Mouse (Mus musculus): ENCODE measurements around the gene Siglech. TPM values are rescaled to one million over a fixed set of nuclear protein-coding genes. Genes with fewer than 3 reads are reported as not detected.
A peak's percentile ranks its signal among the peaks of the same experiment; 100 is the strongest.

Siglech gene
- polyA plus RNA-seq (2014; fragmentation: Nextera tagmentation; extraction: Ambion mirVana) = 2.1 and 2.2 TPM in 2 replicates

DNA sequence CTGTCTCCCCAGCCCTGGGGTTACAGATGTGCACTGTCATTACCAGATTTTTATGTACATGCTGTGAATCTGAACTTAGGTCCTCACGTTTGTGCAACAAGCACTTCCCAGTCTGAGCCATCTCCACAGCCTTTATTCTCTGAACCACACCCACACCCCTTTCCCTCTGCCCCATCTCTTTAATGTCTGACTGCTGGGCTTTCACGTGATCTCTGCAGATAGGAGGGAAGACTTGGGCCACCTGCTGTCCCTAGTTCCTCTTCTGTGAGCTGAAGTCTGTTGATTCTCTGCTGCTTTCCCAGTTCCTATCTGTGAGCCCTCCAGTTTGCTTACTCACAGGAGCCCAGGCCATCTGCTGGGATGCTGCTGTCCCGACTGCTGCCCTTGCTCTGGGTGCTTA lies at the start of gene Siglech:
Siglech (plus strand) TSS at position 253 of the 400 bp plus-strand sequence.
- Histone ChIP-seq H3K4me1 (ENCODE audit: control insufficient read depth, insufficient read depth, low read length) (no peaks in the 10 kb centered on the region), H3K36me3 (ENCODE audit: control insufficient read depth, insufficient read depth, low read length) (no peaks in the 10 kb centered on the region), H3K27ac (ENCODE audit: low read depth, low read length) (no peak within 1 kb of the TSS), H3K9me3 (ENCODE audit: control insufficient read depth, low read length) (no peaks in the 10 kb centered on the region), H3K4me2 (ENCODE audit: low read depth, low read length) (no peak within 1 kb of the TSS), H3K4me3 (ENCODE audit: low read depth, low read length) (no peak within 1 kb of the TSS), H3K27me3 (ENCODE audit: control insufficient read depth, insufficient read depth, low read length) (no peaks in the 10 kb centered on the region), H3K9ac (replicated peaks; ENCODE audit: low read depth, low read length) (no peak within 1 kb of the TSS)
- 45% methylated on average over 3 of the region's 3 CpGs for WGBS
- no peak for ATAC-seq (ENCODE audit: low read depth)

DNA sequence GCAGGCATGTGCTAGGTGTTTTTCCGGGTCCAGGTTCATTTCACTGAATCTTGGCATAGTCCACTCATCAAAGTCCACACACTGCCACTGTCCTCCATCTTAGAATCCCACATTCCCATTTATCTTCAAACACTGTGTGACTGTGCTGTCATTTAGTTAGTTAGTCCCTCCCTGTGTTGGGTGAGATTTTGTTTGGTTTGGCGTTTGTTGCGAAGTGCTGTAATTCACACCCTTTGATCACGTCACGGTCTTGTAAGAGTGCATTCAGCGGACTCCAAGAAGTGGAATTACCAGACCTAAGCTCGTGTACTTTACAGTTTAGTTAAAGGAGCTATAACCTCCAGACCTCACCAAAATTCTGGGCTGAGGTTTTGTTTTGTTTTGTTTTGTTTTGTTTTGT lies 45.3 kb upstream of the Siglech start:
- Histone ChIP-seq H3K27ac (ENCODE audit: low read depth, low read length) (no peak overlapping the region), H3K4me1 (ENCODE audit: control insufficient read depth, insufficient read depth, low read length) (no peaks in the 10 kb centered on the region), H3K4me3 (ENCODE audit: low read depth, low read length) (no peak overlapping the region), H3K9ac (replicated peaks; ENCODE audit: low read depth, low read length) (no peak overlapping the region), H3K4me2 (ENCODE audit: low read depth, low read length) (no peak overlapping the region), H3K27me3 (ENCODE audit: control insufficient read depth, insufficient read depth, low read length) (no peaks in the 10 kb centered on the region), H3K9me3 (ENCODE audit: control insufficient read depth, low read length) (no peaks in the 10 kb centered on the region), H3K36me3 (ENCODE audit: control insufficient read depth, insufficient read depth, low read length) (no peaks in the 10 kb centered on the region)
- no peak for ATAC-seq (ENCODE audit: low read depth)
- WGBS = 58% methylated on average over 7 of the region's 7 CpGs

DNA sequence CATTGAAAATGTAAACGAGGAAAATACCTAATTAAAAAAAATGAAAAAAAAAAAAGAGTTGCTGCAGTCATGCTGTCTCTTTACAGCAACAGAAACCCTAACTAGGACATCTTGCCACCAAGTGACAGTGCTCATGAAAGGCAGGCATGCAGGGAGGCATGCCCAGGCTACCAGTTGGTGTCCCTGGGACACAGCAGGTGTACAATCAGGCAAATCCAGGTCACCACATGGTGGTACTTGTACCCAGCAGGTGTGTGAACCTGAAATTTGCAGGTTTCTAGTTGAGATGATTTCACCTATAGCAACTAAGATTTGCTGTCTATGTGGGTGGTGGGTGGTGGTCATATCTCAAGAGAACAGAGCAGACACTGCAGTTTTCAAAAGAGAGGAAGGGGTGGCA lies 39.1 kb upstream of the Siglech start:
- H3K27ac ChIP-seq (ENCODE audit: low read depth, low read length) = no peak overlapping the region
- no peak overlapping the region for H3K4me3 ChIP-seq (ENCODE audit: low read depth, low read length)
- ATAC-seq (ENCODE audit: low read depth) = no peak
- WGBS = 86% methylated on average over 1 of the region's 1 CpGs
- H3K36me3 ChIP-seq (ENCODE audit: control insufficient read depth, insufficient read depth, low read length) = no peaks in the 10 kb centered on the region
- H3K9ac ChIP-seq (replicated peaks; ENCODE audit: low read depth, low read length) = no peak overlapping the region
- H3K27me3 ChIP-seq (ENCODE audit: control insufficient read depth, insufficient read depth, low read length) = no peaks in the 10 kb centered on the region
- no peaks in the 10 kb centered on the region for H3K4me1 ChIP-seq (ENCODE audit: control insufficient read depth, insufficient read depth, low read length)
- H3K9me3 ChIP-seq (ENCODE audit: control insufficient read depth, low read length) = no peaks in the 10 kb centered on the region
- H3K4me2 ChIP-seq (ENCODE audit: low read depth, low read length) = no peak overlapping the region

DNA sequence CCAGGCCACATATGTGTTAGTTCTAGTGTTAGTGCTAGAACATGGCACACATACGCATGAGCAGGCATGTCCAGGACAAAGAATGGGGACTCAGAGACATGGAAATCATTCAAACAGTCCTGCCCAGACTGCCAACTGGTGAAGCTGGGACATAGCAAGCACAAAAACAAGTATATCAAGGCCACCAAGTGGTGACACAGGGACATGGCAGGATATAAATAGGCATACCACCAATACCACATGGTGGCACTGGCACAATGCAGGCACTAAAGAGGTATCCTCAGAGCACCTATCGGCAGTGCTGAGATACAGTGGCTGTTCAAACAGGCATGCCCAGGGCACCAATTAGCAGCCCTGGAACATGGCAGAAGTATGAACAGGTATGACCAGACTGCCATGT lies 33.5 kb upstream of the Siglech start:
- no peaks in the 10 kb centered on the region for H3K36me3 ChIP-seq (ENCODE audit: control insufficient read depth, insufficient read depth, low read length)
- no peaks in the 10 kb centered on the region for H3K27me3 ChIP-seq (ENCODE audit: control insufficient read depth, insufficient read depth, low read length)
- no peak overlapping the region for H3K9ac ChIP-seq (replicated peaks; ENCODE audit: low read depth, low read length)
- ATAC-seq (ENCODE audit: low read depth) = no peak
- H3K4me1 ChIP-seq (ENCODE audit: control insufficient read depth, insufficient read depth, low read length) = no peaks in the 10 kb centered on the region
- H3K27ac ChIP-seq (ENCODE audit: low read depth, low read length) = no peak overlapping the region
- WGBS = 83% methylated on average over 2 of the region's 2 CpGs
- H3K4me3 ChIP-seq (ENCODE audit: low read depth, low read length) = no peak overlapping the region
- H3K4me2 ChIP-seq (ENCODE audit: low read depth, low read length) = no peak overlapping the region
- H3K9me3 ChIP-seq (ENCODE audit: control insufficient read depth, low read length) = no peaks in the 10 kb centered on the region

DNA sequence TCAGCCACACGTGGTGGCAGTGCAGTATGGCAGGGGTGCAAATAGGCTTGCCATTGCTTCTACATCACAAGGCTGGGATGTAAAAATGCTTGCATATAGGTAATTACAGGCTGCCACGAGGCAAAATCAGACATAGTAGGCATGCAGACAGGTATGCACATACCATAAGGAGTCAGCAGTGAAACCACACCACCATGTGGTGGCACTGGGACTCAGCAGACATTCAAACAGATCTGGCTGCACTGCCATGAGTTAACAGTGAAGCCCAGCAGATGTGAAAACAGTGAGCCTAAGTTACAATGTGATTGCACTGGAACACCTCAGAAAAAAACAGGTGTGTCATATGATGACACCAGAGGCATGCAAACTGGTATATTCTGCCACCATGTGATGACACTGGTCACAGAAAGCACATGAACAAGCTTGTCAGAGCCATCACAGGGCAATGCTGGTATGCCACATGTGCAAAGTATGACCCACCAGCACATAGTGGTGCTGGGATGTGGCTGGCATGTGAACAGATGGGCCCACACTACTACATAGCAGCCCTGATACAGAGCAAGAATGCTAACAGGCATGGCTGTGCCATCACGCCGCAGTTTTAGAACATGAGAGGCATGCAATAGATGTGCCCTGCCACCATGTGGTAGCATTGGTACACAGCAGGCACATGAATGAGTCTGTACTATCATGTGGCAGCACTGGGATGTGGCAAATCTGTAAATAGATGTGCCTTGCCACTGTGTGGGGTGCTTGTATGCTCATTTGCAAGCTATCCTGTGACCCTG lies 30.7 kb upstream of the Siglech start:
- Histone ChIP-seq H3K27me3 (ENCODE audit: control insufficient read depth, insufficient read depth, low read length) (no peaks in the 10 kb centered on the region), H3K4me2 (ENCODE audit: low read depth, low read length) (no peak overlapping the region), H3K27ac (ENCODE audit: low read depth, low read length) (no peak overlapping the region), H3K9me3 (ENCODE audit: control insufficient read depth, low read length) (no peaks in the 10 kb centered on the region), H3K9ac (replicated peaks; ENCODE audit: low read depth, low read length) (no peak overlapping the region), H3K4me1 (ENCODE audit: control insufficient read depth, insufficient read depth, low read length) (no peaks in the 10 kb centered on the region), H3K4me3 (ENCODE audit: low read depth, low read length) (no peak overlapping the region), H3K36me3 (ENCODE audit: control insufficient read depth, insufficient read depth, low read length) (no peaks in the 10 kb centered on the region)
- WGBS = 53% methylated on average over 4 of the region's 4 CpGs
- peak; percentile 81 for ATAC-seq (ENCODE audit: low read depth)

DNA sequence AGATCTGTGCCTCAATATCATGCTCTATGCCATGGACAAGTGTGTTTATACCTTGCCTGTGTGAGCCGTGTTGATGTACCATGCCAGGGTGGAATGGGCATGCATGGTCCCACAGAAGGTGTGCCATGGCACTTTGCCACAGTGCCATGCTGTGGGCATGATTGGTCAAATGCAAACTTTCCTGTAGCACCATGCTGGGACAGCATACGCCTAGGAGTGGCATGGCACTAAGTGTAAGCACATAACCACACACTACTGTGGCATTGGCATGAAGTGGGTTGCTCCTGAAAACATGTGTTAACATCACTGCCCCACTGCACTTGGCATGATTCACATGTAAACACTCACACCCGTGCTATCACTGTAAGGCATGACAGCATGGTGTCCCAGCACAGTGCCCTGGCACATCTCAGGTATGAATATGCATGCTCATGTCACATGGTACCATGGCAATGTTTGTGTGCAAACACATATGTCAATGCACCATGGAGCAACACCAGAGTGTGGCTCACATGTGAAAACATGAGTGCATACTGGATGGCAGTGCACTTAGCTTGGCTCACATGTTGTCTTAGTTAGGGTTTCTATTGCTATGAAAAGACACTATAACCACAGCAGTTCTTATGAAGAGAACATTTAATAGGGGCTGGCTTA lies 24.2 kb upstream of the Siglech start:
- H3K4me2 ChIP-seq (ENCODE audit: low read depth, low read length) = no peak overlapping the region
- H3K9me3 ChIP-seq (ENCODE audit: control insufficient read depth, low read length) = no peaks in the 10 kb centered on the region
- no peak for ATAC-seq (ENCODE audit: low read depth)
- no peak overlapping the region for H3K9ac ChIP-seq (replicated peaks; ENCODE audit: low read depth, low read length)
- no peaks in the 10 kb centered on the region for H3K27me3 ChIP-seq (ENCODE audit: control insufficient read depth, insufficient read depth, low read length)
- no peak overlapping the region for H3K27ac ChIP-seq (ENCODE audit: low read depth, low read length)
- H3K4me3 ChIP-seq (ENCODE audit: low read depth, low read length) = no peak overlapping the region
- WGBS = 89% methylated on average over 3 of the region's 3 CpGs
- H3K4me1 ChIP-seq (ENCODE audit: control insufficient read depth, insufficient read depth, low read length) = no peaks in the 10 kb centered on the region
- no peaks in the 10 kb centered on the region for H3K36me3 ChIP-seq (ENCODE audit: control insufficient read depth, insufficient read depth, low read length)

DNA sequence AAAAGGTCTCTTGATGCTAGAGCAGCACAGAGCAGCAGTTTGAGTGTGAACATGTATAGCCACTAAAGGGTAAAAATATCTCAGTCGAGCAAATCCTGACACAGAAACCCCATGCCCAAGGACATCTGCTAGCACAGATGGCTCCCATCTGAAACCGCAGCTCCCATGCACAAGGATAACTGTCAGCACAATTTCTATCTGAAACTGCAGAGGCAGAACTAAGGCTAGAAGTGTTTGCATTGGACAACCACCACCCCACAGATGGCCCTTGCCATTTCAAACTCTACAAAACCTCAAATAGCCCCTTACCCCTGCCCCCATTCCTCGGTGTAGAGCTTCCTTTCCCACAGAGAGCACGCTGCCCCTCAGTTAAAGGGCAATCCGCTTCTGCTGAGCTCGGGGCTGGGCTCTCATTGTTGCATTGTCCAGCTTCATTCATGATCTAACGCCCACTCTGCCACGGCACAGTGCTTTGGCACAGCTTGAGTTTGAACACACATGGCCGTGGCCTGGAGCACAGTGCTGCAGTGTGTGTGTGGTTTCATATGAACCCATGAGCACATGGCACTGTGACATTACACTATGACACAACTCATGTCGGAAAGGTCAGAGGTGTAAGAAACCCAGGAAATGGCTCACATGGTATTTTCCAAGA lies 23.3 kb upstream of the Siglech start:
- no peaks in the 10 kb centered on the region for H3K36me3 ChIP-seq (ENCODE audit: control insufficient read depth, insufficient read depth, low read length)
- WGBS = 33% methylated on average over 10 of the region's 10 CpGs
- H3K9me3 ChIP-seq (ENCODE audit: control insufficient read depth, low read length) = no peaks in the 10 kb centered on the region
- H3K4me1 ChIP-seq (ENCODE audit: control insufficient read depth, insufficient read depth, low read length) = no peaks in the 10 kb centered on the region
- H3K27ac ChIP-seq (ENCODE audit: low read depth, low read length) = no peak overlapping the region
- peak; percentile 38; the same call in 1 of the 2 replicates for ATAC-seq (ENCODE audit: low read depth)
- H3K4me3 ChIP-seq (ENCODE audit: low read depth, low read length) = no peak overlapping the region
- no peaks in the 10 kb centered on the region for H3K27me3 ChIP-seq (ENCODE audit: control insufficient read depth, insufficient read depth, low read length)
- no peak overlapping the region for H3K4me2 ChIP-seq (ENCODE audit: low read depth, low read length)
- no peak overlapping the region for H3K9ac ChIP-seq (replicated peaks; ENCODE audit: low read depth, low read length)

DNA sequence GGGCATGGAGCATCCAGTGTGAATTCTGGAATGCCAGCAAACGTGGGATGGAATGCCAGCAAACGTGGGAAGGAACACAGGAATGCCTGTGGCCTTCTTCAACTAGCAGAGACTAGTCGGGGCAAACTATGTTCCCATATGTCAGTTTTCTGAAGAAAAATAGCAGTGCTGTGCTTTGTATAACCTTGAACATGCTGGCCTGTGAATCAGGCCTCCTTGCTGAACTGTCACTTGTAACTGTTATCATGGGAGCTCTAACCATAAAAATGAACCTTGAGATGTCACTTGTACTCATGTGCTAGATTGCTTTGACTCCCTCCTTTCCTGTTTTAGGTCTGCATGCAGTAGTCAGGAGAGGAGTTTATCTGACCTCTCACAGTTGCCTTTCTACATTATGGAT lies 17.1 kb upstream of the Siglech start:
- 77% methylated on average over 3 of the region's 3 CpGs for WGBS
- Histone ChIP-seq H3K27ac (ENCODE audit: low read depth, low read length) (no peak overlapping the region), H3K9me3 (ENCODE audit: control insufficient read depth, low read length) (no peaks in the 10 kb centered on the region), H3K9ac (replicated peaks; ENCODE audit: low read depth, low read length) (no peak overlapping the region), H3K4me3 (ENCODE audit: low read depth, low read length) (no peak overlapping the region), H3K4me1 (ENCODE audit: control insufficient read depth, insufficient read depth, low read length) (no peaks in the 10 kb centered on the region), H3K4me2 (ENCODE audit: low read depth, low read length) (no peak overlapping the region), H3K27me3 (ENCODE audit: control insufficient read depth, insufficient read depth, low read length) (no peaks in the 10 kb centered on the region), H3K36me3 (ENCODE audit: control insufficient read depth, insufficient read depth, low read length) (no peaks in the 10 kb centered on the region)
- no peak for ATAC-seq (ENCODE audit: low read depth)

DNA sequence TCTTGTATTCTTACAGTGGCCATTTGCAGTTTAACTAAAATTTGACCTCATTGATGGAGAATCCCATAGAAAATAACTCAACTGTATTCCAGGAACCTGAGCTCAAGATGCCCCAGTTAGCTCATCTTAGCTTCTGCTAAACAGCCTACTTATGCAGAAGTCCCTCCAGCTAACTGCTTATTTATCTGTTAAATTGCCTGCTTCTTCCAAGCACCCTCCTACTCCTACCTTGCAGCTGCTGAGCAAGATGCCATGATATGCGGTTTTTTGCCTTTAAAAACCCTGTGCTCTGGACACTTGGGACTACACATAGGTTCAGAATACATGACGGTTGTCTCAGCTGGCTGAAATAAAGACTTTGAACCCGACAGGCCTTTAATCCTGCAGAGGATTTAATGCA lies 8.6 kb upstream of the Siglech start:
- WGBS = 63% methylated on average over 3 of the region's 3 CpGs
- Histone ChIP-seq H3K4me3 (ENCODE audit: low read depth, low read length) (no peak overlapping the region), H3K4me1 (ENCODE audit: control insufficient read depth, insufficient read depth, low read length) (no peaks in the 10 kb centered on the region), H3K27me3 (ENCODE audit: control insufficient read depth, insufficient read depth, low read length) (no peaks in the 10 kb centered on the region), H3K4me2 (ENCODE audit: low read depth, low read length) (no peak overlapping the region), H3K27ac (ENCODE audit: low read depth, low read length) (no peak overlapping the region), H3K9me3 (ENCODE audit: control insufficient read depth, low read length) (no peaks in the 10 kb centered on the region), H3K9ac (replicated peaks; ENCODE audit: low read depth, low read length) (no peak overlapping the region), H3K36me3 (ENCODE audit: control insufficient read depth, insufficient read depth, low read length) (no peaks in the 10 kb centered on the region)
- no peak for ATAC-seq (ENCODE audit: low read depth)
